Comparison of ENCODE assay signal across 16 mouse cellular contexts in genomic region chrX:10243916-10244315, GRCm38 (mm10).
"Had no signal": no experiment of that assay in that cellular context is flagged by ENCODE, and none has a peak within 500 bp of the region (broad histone marks: within the 10 kb centered on the region; RNA-seq: fewer than 3 reads in every experiment).

No protein-coding gene starts in this region.

- DNase-seq: heart, postnatal 10 days; heart, postnatal 14 days; heart, postnatal 36 days; heart, postnatal 4 days; kidney, adult 11 months; kidney, adult 18-20 months; kidney, adult 2 months; kidney, adult 8-10 months; kidney, adult 9 months; kidney, postnatal 10 days; kidney, postnatal 14 days; kidney, postnatal 25 days; kidney, postnatal 36 days; kidney, postnatal 4 days; layer of hippocampus, adult 9-11 months; layer of hippocampus, postnatal 36 days had no signal
